Mouse (Mus musculus) frontal cortex, postnatal 14 days (tissue): Measurements from ENCODE around the gene Hs3st5.
"Not testable (repeated sequence)": the region's sequence is repeated elsewhere in the genome, so short reads cannot be mapped to it uniquely, and the experiment has no call there.

ENCODE experiments used
- DNase-seq, 2 experiments: peaks; one replicate each; pipeline ENCODE4 v3.0.0; 2022; ENCODE audit warnings: low spot score in 2 of 2

The Hs3st5 gene

GRCm38 (mm10) chr10:36557673-36558072 lies 51.1 kb downstream of the Hs3st5 start:
- DNase-seq, result no peak

DNA sequence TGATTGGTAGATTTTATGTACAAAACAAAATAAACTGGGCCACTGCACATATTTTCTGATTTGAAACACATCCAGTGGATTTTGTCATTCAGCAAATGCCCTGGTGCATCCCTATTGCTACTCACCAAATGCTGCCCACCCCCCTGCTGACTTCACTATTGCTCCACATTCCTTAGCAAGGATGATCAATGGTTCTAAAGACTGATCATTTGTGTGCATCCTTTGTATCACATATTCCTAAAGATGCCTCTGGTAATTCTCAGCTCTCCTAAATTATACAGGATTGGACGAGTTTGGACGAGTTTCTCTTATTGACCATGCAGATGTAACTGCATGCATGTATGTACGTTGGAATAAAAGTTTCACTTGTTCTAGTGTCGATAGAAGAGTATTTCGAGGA lies 52.1 kb downstream of the Hs3st5 start:
- no peak for DNase-seq

DNA sequence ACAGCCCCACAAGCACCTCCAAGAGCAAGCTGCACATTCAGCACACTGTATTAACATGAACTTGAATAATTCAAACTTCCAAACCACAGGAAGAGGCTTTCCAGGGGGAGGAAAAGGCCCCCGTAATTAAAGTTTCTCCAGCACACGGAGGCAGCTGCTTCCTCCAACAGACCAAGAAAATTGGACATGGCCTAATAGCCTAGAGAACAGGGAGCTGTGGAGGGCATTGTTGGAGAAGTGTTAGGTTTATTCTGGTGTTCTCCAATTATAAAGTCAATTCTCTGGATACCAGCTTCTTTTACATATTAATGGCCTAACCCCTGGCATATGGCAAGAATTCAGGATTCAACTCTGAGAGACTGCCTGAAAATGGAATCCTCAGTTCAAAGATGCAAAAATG lies 60.6 kb downstream of the Hs3st5 start:
- no peak for DNase-seq

DNA sequence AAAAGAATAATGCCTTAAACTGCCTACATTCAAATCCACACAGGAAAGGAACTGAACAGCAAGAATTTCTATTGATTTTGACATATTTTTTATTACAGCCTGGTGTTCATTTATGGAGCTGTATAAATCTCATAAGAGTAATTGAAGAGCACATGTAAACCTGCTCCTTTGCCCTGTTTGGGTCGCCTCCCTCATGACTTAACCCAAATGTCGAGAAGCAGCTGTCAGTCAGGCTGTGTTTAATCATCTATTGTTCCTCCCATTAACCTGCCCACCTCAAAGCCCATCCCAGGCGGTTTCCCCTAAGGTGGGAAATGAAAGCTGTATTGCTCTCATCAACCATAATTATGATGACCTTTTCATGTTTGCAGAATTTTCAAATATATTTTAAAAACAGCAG lies 65.9 kb downstream of the Hs3st5 start:
- no peak for DNase-seq

DNA sequence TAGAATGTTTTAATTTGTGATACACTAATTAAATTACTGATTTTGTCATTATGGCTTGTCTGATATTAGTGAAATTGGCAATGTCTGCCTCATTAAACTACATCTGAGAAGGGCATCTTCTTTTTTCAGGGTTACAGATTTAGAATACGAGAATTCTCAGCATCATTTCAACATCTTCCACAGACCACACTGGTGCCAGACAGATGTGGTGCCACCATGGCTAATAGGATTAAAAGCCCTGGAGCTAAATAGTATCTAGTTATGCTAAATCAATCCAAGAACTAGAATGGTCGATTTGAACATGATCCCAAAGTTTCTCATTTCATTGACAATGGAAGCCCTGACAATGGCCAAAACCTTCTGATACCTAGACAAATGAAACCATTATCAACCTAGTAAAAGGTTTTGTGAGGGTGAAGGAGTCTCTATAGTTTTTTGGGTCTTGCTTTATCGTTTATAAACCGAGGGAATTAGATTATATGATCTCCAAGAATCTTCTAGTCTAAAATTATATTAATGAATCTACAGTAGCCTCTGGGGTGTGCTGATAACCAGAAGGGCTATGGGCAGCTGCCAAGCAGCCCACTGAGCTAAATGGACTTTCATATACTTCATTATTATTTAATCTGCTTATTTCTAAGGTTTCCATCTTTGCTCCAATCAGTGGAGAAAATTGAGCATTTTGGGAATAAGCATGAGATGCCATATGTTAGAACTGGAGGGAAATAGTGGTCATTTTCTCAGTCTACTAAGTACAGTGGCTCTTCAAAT lies 71.9 kb downstream of the Hs3st5 start:
- DNase-seq, result no peak

DNA sequence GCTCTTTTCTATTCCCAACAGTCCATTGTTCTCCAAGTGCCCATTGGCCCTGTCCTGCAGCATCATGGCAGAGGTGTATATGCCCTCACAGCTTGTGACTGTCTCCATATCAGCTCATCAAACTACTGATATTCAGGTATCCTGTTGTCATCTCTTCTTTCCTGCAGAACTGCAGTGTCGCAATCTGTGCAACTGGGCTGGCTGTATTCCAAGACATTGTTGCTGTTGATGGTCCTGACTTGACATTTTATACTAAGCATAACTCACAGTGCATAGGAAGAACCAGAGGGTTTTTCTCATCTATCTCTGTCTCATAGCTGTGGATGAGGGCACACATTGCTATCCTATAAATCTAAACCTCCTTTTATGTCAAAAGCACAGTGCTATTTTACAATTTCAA lies 103.8 kb downstream of the Hs3st5 start:
- DNase-seq, result no peak

DNA sequence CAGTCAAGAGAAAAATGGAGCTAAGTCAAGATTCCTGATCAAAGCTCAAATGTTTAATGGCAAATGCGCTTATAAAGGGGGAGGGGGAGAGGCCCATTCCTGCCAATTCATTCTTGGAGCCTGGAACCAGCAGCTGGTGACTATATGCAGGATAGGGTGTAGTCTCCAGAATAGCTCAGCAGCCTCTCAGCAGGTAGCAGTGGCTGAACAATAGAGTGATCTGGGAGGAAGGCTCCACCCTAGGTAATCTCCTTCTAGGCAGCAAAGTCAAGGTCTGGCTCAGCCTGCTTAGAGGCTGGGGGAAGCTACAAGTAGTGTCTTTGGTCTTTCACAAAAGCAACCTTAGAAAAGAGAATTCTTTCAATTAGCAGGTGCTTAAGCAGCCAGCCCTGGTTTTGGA lies 104.8 kb downstream of the Hs3st5 start:
- DNase-seq, result not testable (repeated sequence)

DNA sequence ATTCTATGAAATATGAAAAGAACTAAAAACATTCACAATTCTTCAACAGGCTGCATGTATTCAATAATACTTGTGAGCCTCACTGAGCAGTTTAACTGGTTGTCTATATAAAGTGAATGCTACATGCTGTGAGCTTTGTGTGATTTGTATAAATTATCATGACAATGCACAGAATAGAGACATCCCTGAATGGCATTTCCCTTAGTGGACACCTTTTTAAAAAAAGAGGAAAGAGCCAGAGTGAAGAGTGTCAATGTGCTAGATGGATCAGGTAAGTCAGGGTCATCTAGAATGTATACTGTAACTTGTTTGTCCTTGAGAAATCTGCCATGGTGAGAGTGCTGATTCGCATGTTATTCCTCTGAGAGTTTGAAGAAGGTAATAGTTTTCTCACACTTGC lies 116.4 kb downstream of the Hs3st5 start:
- DNase-seq, result no peak

- DNase-seq, result no peak
These were observed 121.3 kb downstream of the Hs3st5 start for GRCm38 (mm10) chr10:36627952-36628351.

DNA sequence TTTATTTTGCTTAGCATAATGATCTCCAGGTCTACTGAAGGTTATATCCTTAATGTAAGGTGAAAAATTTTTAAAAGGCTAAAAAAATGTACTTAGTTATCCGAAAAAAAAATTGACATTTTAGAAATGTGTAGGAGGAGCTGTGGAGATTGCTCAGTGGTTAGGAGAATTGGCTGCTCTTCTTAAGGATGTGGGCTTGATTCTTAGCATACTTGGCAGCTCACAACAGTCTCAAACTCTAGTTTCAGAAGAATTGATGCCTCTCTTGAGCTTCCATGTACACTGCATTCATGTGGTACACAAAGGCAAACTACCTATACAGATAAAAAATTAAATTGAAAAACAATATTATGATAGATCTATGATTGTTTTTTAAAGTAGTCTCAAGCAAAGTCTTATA lies 125.1 kb downstream of the Hs3st5 start:
- no peak for DNase-seq

DNA sequence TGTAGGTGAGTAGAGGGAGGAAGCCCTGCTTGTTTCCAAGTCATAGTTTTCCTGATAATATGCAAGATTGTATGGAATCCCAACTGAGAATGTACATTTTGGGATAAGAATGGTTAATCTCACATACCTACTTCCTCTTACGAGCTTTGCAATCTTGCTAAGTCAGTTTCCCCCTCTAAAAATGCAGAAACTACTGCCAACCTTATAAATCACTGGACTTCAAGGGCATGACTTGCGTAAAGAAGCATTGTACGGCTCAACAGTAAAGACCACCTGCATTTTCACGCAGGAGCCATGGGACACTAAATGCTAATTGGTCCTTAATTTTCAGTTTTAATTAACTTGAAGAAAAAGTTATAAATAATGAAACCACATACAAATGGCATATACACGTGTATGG lies 144.0 kb downstream of the Hs3st5 start:
- DNase-seq, result no peak

GRCm38 (mm10) chr10:36713974-36714373 lies 207.4 kb downstream of the Hs3st5 start:
- no peak for DNase-seq

- no peak for DNase-seq
These were observed 219.6 kb downstream of the Hs3st5 start for GRCm38 (mm10) chr10:36726239-36726638.

GRCm38 (mm10) chr10:36729361-36730098 lies 222.9 kb downstream of the Hs3st5 start:
- no peak for DNase-seq

DNA sequence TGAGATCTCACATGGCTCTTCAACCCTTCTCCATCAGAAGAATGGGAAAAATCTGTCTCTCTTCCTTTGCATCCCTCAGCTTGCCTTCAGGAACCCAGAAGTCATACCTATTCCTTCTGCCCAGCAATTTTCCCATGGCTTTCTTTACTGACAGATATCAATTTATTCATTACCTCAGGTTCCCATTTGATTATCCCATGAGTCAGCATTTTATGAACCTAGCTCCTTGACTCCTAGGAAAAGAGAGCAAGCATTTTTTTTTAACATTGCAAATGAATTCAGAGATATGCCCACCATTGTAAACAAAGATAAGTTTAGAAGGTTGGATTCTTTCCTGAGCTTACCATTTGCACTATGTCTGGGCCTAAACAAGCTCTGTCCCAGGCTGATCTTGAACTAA lies 232.8 kb downstream of the Hs3st5 start:
- DNase-seq, result no peak

DNA sequence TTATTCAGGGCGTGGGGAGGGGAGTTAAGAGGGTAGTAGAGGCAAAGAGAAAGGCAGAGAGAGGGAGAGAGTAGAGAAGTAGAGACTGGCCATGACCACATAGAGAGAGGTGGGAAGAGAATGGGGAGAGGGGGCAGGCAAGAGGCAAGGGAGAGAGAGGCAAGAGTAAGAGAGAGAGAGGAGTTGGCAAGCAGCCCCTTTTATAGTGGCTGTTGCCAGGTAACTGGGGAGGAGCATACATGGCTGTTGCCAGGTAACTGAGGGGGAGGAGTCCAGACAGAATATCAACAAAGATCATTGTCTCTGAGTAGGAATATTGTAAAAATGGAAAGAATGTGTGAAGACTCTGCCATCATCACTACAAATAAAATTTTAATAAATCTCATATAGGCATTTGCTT lies 243.4 kb downstream of the Hs3st5 start:
- DNase-seq, result no peak

DNA sequence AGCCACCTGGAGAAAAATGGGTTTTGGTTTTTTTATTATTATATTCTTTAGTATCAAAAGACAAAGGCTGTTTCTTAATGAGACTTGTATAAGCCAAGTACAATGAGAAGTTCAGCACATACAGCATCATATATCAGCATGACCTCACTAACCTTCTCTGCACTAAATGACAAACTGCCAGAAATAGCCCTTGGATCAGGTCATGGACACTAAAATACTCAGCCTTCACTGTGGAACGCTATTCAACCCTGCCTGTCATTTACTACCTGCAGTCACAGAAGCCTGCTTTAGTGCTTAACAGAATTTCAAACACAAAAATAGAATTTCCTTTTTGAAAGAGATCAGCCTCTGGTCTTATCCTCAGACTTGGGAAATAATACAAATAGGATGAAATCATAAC lies 247.9 kb downstream of the Hs3st5 start:
- DNase-seq, result no peak

DNA sequence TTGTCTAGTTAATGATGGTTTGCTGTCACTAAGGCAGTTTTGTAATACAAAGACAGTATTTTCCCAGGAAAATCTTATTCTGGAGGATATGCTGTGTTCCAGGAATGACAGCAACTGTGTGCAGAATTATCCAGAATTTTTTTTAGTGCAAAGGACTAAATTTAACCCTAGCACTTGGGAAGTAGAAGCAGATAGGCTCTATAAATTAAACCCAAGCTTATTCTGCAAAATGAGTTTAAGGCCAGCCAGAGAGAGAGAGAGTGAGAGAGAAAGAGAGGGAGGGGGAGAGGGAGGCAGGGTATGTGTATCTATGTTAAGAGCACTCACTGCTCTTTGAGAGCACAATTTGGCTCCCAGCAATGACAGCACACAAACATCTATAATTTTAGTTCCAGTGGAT lies 267.0 kb downstream of the Hs3st5 start:
- no peak for DNase-seq

DNA sequence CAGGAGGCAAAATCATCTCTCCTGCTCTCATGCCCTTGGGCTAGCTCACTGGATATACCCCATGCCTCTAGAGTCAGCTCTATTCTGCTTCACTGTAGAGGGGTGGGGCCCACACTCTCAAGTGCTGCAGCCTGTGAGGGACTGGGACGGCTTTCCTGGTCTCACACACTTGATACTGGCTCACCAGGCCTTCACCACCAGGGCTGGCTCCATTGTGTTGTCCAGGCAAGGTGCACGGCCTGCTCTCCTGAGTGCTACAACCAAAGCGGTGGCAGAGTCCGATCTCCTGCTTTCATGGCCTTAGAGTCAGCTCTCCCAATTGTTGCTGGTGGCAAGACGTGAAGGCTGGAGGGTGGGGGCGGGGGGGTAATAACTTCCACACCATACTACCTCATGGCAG lies 268.3 kb downstream of the Hs3st5 start:
- DNase-seq, result no peak

GRCm38 (mm10) chr10:36781641-36782040 lies 275.0 kb downstream of the Hs3st5 start:
- no peak for DNase-seq

DNA sequence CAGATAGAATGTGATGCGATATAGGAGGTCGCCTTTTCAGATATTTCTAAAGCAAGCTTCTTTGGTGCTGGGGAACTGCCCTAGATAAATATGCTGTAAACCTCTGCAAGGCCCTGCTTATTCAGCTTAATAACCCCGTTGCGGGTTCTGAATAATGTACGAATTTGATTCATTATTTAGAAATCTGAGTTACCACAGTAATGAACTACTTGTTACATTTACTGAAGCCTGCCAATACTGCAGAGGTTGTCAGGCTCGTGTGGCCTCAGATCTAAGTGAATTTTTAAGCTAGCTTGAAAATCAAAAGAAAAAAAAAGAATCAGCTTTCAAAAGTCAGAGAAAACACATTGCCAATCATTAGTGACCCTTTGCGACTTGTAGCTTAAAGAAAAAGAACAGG lies 280.4 kb downstream of the Hs3st5 start:
- no peak for DNase-seq

GRCm38 (mm10) chr10:36791771-36792170 lies 285.2 kb downstream of the Hs3st5 start:
- no peak for DNase-seq

DNA sequence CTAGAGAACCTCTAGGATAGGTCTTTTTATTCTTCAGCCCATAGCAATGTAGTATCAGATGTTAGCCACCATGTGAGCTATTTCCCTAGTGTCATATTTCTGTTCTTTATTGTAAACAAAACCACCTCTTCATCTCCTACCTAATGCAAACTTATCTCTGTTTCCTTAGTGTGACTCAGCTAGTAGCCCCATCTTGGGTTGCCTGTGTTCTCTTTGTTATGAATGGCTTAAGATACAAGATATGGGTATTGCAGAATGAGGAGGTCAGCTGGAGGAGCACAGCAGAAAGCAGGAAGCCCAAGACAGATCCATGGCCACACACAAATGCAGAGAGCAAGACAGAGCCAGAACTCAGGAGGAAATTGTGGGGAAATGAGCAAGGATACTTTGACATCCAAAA lies 288.7 kb downstream of the Hs3st5 start:
- DNase-seq, result no peak
